Mouse (Mus musculus) embryonic facial prominence, embryonic 14.5 days (tissue): ENCODE data around the gene Asic5. TPM values are rescaled to one million over a fixed set of nuclear protein-coding genes. Genes with fewer than 3 reads are reported as not detected.

Experiments
- ATAC-seq: fragments of 200-750 bp; cut with Nextera tagmentation; 2 replicates; pipeline ENCODE4 v1.8.0; 2017; ENCODE audit warnings: low read depth, moderate number of reproducible peaks, moderate TSS enrichment
- DNase-seq: peaks from one replicate; pipeline ENCODE4 v3.0.0-alpha.2; 2015; ENCODE audit warnings: low spot score
- H3K27ac ChIP-seq: fragments of 300-500 bp; sonication (generic); replicated peaks from 2 replicates; pipeline ENCODE4 v1.5.1; 2014; ENCODE audit warnings: low read depth, mild to moderate bottlenecking, low read length, moderate library complexity
- H3K27me3 ChIP-seq: fragments of 300-500 bp; sonication (generic); replicated peaks from 2 replicates; pipeline ENCODE4 v1.6.1; 2014; ENCODE audit warnings: low read length; ENCODE audit not compliant: control insufficient read depth, insufficient read depth
- H3K36me3 ChIP-seq: fragments of 300-500 bp; sonication (generic); 2 replicates; pipeline ENCODE4 v1.6.1; 2014; ENCODE audit warnings: low read length, mixed read lengths; ENCODE audit not compliant: control insufficient read depth, insufficient read depth
- H3K4me1 ChIP-seq: fragments of 300-500 bp; sonication (generic); 2 replicates; pipeline ENCODE4 v1.6.1; 2014; ENCODE audit warnings: antibody characterized with exemption, low read length; ENCODE audit not compliant: control insufficient read depth, insufficient read depth
- H3K4me2 ChIP-seq: fragments of 300-500 bp; sonication (generic); 2 replicates; pipeline ENCODE4 v1.6.1; 2014; ENCODE audit warnings: low read depth, mild to moderate bottlenecking, low read length, moderate library complexity, mixed read lengths
- H3K4me3 ChIP-seq: fragments of 300-500 bp; sonication (generic); 2 replicates; pipeline ENCODE4 v1.5.1; 2014; ENCODE audit warnings: low read depth, mild to moderate bottlenecking, low read length
- H3K9ac ChIP-seq: fragments of 300-500 bp; sonication (generic); 2 replicates; pipeline ENCODE4 v1.6.1; 2014; ENCODE audit warnings: low read depth, mild to moderate bottlenecking, low read length, moderate library complexity, mixed read lengths
- H3K9me3 ChIP-seq: fragments of 300-500 bp; sonication (generic); 2 replicates; pipeline ENCODE4 v1.6.1; 2016; ENCODE audit warnings: low read length; ENCODE audit not compliant: control insufficient read depth
- WGBS: fragments of 180-500 bp; shearing (Covaris S2); extraction: QIAGEN DNeasy Blood & Tissue Kit; methylation state at CpG from one replicate; pipeline ENCODE4 v1.1.7; 2014; 5-methylcytosine and 5-hydroxymethylcytosine counted together
- polyA plus RNA-seq: library from polyadenylated mRNA; unstranded; fragments of >200 nt; fragmentation: Nextera tagmentation; extraction: Ambion mirVana; gene quantifications from 2 replicates; pipeline ENCODE4 v1.2.1, GENCODE M21; 2014

Gene Asic5
- polyA plus RNA-seq, 1 experiment from 2014 or later, result not detected

DNA sequence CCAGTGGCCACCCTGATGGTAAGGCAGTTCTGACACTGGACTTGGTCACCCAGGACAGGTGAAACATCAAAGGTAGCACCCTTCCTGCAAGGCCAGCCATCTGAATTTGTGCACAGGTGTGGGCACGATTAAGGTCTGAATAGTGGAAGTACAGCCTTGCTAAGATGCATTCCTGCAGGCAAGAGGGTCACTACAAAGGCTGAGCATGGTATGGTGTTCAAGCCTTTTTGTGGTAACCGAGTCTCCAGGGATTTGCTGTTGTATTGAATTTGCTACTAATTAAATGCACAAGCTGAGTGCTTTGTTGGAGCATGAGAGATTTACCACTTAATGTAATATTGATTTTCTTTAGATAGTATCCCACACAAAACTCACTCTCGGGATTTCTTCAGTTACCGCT is 66.0 kb downstream of the Asic5 start:
- Histone ChIP-seq H3K9me3 (no peaks in the 10 kb centered on the region), H3K4me3 (no peak overlapping the region), H3K4me1 (peaks cover 10% of the 10 kb centered on the region; the same call in 1 of the 2 replicates), H3K27ac (no peak overlapping the region), H3K27me3 (no peaks in the 10 kb centered on the region), H3K36me3 (no peaks in the 10 kb centered on the region), H3K4me2 (no peak overlapping the region), H3K9ac (no peak overlapping the region)
- DNase-seq (peak; percentile 43), ATAC-seq (no peak)
- WGBS, result 57% methylated on average over 4 of the region's 4 CpGs

DNA sequence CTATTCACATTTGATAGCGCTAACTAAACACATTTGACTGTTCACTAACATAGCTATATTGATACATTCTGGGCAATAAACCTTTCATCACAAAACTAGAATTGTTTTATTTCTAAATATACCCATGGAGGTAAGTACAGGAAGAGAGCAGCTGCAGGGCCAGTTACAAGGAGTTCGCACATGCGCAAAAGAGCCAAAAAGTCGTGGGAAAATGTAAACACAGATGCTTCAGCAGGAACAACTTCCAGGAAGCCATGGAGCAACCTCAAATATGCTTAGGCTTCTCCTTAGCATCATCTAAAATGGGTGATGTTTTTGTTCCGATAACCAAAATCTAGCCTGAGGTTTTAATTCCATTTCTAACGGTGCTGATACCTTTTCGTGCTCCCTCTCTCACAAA is 66.6 kb downstream of the Asic5 start:
- 52% methylated on average over 7 of the region's 7 CpGs for WGBS
- peak; percentile 59 for DNase-seq

DNA sequence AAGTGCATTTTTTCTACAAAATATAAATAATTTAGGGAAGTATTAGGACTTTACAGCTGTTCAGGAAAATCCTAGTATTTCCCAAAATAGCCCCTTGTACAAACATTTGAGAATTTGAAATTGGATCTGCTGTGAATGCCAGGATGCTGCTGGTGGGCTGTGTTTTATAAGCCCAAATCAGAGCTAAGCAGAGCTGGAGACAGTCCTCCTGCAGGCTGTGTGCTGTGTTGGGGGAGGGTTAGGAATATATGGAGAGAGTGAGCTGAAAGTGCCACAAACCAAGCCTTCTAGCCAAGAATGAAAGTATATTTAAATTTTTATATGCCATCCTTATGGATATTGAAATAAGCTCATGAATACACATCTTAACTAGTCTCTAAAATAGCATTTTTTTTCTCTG is 69.4 kb downstream of the Asic5 start:
- no peak overlapping the region for H3K4me3 ChIP-seq
- peak; percentile 73 for DNase-seq
- H3K27ac ChIP-seq, result no peak overlapping the region
- peak; percentile 65; the same call in 1 of the 2 replicates for ATAC-seq
- no peaks in the 10 kb centered on the region for H3K9me3 ChIP-seq
- H3K27me3 ChIP-seq, result no peaks in the 10 kb centered on the region
- H3K36me3 ChIP-seq, result no peaks in the 10 kb centered on the region
- H3K9ac ChIP-seq, result no peak overlapping the region
- peaks cover 10% of the 10 kb centered on the region; the same call in 1 of the 2 replicates for H3K4me1 ChIP-seq
- H3K4me2 ChIP-seq, result no peak overlapping the region

More for the DNA sequence above, 66.6 kb downstream of the Asic5 start:
- Histone ChIP-seq H3K4me3 (no peak overlapping the region), H3K27ac (no peak overlapping the region), H3K4me1 (peaks cover 10% of the 10 kb centered on the region; the same call in 1 of the 2 replicates), H3K9ac (no peak overlapping the region), H3K4me2 (peak overlapping the region; percentile 5; the same call in 1 of the 2 replicates), H3K36me3 (no peaks in the 10 kb centered on the region), H3K9me3 (no peaks in the 10 kb centered on the region), H3K27me3 (no peaks in the 10 kb centered on the region)
- ATAC-seq, result no peak

DNA sequence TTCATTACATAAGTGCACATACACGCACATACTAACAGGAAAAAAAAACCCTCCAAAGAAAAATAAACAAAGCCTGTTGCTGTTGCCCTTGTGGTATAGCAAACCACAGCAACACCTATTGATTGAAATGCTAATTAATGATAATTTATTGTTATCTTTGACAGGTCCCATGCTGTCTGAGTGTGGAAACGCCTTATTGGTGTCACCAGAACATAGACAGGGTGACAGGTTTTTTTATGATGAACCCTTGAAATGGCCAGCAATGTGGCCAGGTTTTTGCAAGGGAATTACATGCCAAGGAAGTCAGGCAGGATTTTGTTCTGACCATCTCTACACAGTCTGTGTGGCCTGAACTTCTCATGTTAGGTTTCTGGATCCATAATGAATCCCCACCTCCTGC is 69.9 kb downstream of the Asic5 start:
- no peak overlapping the region for H3K4me3 ChIP-seq
- ATAC-seq (no peak), DNase-seq (no peak)
- H3K9ac ChIP-seq, result no peak overlapping the region
- H3K4me2 ChIP-seq, result no peak overlapping the region
- H3K27ac ChIP-seq, result no peak overlapping the region
- 48% methylated on average over 2 of the region's 2 CpGs for WGBS
- H3K36me3 ChIP-seq, result no peaks in the 10 kb centered on the region
- H3K9me3 ChIP-seq, result no peaks in the 10 kb centered on the region
- no peaks in the 10 kb centered on the region for H3K27me3 ChIP-seq
- peaks cover 10% of the 10 kb centered on the region; the same call in 1 of the 2 replicates for H3K4me1 ChIP-seq

DNA sequence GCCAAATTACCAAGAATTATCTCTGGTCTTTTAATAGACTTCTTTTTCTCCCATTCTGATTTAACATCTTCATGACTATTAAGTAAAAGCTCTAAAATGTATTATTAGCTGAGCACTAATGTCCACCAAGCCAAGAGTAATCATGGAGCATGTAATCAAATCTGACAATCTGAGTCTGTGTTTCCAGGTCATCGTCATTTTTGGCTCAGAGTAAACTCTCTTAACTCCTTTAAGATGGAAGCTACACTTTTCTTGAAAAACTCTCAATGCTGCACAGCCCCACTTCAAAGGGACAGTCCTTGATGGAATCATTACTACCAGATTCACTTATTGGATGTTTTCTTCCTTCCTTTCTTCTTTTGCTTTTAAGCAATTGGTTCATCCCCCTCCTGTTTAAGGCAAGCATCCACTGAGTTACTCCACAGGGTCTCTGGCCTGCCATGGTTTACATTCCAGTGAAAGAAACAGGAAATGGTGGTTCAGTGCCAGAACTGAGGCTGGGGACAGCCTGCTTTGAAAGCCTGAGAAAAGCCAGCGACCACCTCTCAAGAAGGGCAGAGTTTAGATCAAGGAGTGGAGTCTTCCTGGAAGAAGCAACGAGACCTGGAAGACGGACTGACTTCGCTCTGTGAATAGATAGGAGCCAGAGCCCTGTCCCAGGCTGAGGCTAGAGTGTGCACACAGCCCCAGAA is 72.3 kb downstream of the Asic5 start:
- WGBS, result 44% methylated on average over 5 of the region's 5 CpGs
- H3K9me3 ChIP-seq, result no peaks in the 10 kb centered on the region
- no peak overlapping the region for H3K27ac ChIP-seq
- H3K36me3 ChIP-seq, result no peaks in the 10 kb centered on the region
- peak; percentile 37; the same call in 1 of the 2 replicates for ATAC-seq
- no peak overlapping the region for H3K9ac ChIP-seq
- DNase-seq, result peak; percentile 58
- H3K4me2 ChIP-seq, result no peak overlapping the region
- H3K27me3 ChIP-seq, result no peaks in the 10 kb centered on the region
- no peak overlapping the region for H3K4me3 ChIP-seq
- H3K4me1 ChIP-seq, result 0 out of 2 replicates have a peak, but pooled peaks cover 4% of the 10 kb centered on the region

DNA sequence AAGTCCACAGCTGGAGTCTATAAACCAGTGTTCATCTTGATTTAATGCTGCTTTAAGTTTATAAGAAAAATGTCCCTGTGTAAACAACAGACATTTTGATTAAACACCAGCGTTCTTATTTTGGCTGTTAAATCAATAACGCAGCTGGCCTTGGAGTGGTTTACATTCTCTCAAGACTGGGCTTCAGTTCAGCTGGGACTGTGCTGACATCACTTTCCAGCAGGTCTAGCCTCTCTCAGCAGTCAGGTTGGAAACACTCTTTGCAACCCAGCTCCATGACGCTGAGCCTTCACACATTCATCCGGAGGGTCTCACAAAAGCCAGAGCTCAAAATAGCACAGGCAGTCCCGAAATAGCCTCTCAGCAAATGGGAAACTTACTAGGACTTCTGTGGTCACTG is 75.1 kb downstream of the Asic5 start:
- DNase-seq (peak; percentile 73), ATAC-seq (peak; percentile 53; the same call in 1 of the 2 replicates)
- H3K9ac ChIP-seq, result no peak overlapping the region
- H3K9me3 ChIP-seq, result no peaks in the 10 kb centered on the region
- no peaks in the 10 kb centered on the region for H3K36me3 ChIP-seq
- H3K27me3 ChIP-seq, result no peaks in the 10 kb centered on the region
- no peak overlapping the region for H3K4me2 ChIP-seq
- 54% methylated on average over 5 of the region's 5 CpGs for WGBS
- H3K27ac ChIP-seq, result no peak overlapping the region
- no peak overlapping the region for H3K4me3 ChIP-seq
- no peaks in the 10 kb centered on the region for H3K4me1 ChIP-seq

DNA sequence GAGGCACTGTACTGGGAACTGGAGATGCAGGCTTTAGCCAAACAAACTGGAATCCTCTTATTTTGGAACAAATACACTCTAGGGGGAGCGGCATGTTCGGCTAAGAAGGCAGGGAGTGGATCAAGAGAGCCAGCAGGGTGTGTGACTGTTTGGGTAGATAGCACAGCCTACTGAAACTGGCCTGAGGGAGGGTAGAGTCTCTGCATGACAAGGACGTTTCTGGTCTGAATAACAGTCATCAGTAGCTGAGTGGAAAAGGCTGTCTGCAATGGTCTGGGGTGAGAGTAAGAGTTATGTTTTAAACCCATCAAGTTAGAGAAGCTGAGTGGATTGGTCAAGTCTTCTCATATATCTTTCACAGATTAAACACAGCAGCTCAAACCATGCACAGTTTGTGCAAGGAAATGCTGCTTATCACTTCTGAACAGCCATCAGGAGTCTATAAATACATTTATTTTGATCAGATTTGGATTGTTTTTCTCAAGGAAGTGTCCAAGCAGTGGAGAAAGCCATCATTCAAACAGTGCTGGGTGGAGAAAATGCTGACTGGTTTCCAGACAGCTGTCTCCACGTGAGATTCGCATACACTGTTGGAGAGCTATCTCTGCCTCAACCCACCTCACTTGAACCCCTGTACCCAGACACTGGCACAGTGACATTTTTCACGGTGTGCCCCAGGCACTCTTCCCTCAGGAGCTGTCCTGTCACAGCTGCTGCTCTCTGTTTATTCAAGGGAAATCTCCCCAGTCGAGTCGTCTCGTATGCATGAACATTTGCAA is 79.5 kb downstream of the Asic5 start:
- ATAC-seq (no peak), DNase-seq (no peak)

DNA sequence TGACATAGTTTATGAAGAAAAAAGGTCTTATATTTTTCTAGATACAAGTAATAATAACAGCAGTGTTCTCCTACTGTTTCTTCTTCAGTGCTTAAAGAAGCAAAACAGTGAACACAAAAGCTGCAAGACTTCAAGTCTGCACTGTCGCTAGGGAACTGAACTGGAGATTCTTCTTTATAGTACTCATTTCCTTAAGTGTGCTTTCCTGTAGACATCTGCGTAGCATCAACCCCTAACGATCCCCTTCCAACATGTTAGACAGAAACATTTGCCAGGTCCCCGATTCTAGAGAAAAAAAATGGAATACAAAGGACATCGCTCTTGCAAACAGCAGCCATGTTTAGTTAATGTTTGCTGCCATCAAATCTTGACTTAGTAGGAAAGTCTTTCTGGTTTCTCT is 85.7 kb downstream of the Asic5 start:
- H3K4me1 ChIP-seq, result peaks cover 9% of the 10 kb centered on the region; the same call in 1 of the 2 replicates

More for the DNA sequence above, 79.5 kb downstream of the Asic5 start:
- no peak overlapping the region for H3K4me2 ChIP-seq
- H3K4me1 ChIP-seq, result peaks cover 7% of the 10 kb centered on the region; the same call in 1 of the 2 replicates
- H3K4me3 ChIP-seq, result no peak overlapping the region
- no peaks in the 10 kb centered on the region for H3K27me3 ChIP-seq
- no peaks in the 10 kb centered on the region for H3K36me3 ChIP-seq
- H3K27ac ChIP-seq, result no peak overlapping the region
- WGBS, result 39% methylated on average over 9 of the region's 9 CpGs
- no peak overlapping the region for H3K9ac ChIP-seq
- no peaks in the 10 kb centered on the region for H3K9me3 ChIP-seq

More for the DNA sequence above, 85.7 kb downstream of the Asic5 start:
- DNase-seq, result peak; percentile 54
- no peak overlapping the region for H3K4me3 ChIP-seq
- no peaks in the 10 kb centered on the region for H3K9me3 ChIP-seq
- no peak overlapping the region for H3K4me2 ChIP-seq
- H3K27me3 ChIP-seq, result no peaks in the 10 kb centered on the region
- ATAC-seq, result no peak
- 70% methylated on average over 5 of the region's 5 CpGs for WGBS
- no peak overlapping the region for H3K9ac ChIP-seq
- H3K36me3 ChIP-seq, result no peaks in the 10 kb centered on the region
- no peak overlapping the region for H3K27ac ChIP-seq
